Mouse (Mus musculus) c-Kit-negative CD71-positive TER-119-positive erythroid progenitor cells, embryonic 14.5 days (primary cell): ENCODE data around the gene Zfp91.
"Not testable (repeated sequence)": the region's sequence is repeated elsewhere in the genome, so short reads cannot be mapped to it uniquely, and the experiment has no call there.

Experiments used
- DNase-seq: peaks from one replicate; pipeline ENCODE4 v3.0.0-alpha.2; 2013; ENCODE audit warnings: low read depth, low spot score

Zfp91 gene

DNA sequence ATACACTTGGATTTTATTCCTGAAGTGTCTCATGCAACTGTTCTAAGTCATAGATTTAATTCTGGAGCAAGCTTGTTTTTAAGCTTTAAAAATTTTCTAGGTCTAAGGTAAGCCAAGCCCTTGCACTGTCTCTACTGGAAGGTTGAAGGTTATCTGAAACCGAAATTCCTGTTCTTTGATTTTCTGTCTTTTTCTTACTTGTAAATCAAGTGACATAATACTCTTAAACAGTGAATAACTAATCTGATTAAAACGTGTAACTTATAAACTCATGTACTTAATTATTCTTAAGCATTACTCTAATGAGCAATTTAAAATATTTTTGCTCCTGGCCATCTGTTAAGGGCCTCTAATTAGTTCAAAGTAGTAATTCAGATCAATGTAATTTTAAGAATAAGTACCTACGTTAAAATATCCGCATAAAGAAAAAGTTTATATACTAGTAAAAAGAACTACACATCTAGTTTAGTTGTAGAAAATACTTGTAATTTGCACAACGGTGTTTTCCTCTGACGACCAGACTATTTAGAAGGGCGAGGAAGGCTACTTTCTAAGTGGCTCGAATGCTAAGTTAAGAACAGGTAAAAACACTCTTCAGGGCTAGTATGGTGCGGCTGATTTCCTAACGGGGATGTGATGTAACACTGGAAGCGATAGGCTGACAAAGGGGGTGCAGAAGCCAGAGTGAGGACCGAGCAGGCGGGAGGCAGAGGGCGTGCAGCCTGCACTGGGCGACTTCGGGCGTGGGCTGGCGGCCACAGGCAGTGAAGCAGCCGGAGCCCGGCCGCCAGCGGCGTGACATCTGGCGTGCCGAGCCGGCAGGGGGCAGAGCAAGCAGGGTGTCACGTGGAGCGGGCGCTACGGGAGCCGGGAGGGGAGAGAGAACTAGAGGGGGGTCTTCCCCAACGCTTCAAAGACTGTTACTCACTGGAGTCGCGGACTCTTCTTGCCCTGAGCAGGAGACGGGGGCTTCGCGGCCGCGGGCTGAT, 1.6 kb downstream of the Zfp91 start:
- peak; percentile 75 for DNase-seq

DNA sequence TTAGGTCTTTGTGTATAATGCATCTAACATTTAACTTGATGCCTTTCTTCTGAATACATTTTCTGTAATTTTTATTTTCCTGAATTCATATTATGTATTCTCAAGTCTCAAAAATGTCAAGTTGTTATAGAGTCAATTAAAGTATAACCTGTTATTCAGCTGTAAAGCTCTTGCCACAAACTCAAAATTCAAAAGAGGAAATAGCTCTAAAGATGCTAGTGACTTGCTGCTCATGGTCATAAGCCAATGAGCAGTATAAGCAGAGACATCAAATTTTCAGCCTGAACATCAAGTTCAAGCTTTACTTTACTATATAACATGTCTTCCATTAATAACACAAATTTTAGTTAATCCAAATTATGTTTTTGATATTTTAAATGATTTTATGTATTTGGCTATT, 3.6 kb downstream of the Zfp91 start:
- no peak for DNase-seq

DNA sequence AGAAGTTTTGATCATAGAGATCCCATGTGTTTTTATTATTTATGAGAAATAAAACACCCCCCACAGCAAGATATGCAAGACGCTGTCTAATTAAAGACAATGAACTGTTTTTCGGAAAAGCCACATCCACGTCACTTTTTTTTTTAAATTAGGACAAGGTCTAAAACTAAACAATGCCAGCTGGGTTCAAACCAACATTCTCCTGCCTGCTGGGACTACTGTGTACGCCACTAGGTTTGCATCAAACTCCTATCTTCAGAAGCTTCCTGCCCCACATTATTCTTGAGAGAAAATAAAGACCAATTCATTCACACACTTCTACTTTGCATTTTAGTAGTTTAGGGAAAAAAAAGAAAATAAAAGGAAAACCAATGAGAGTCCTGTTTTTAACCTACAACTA, 8.2 kb downstream of the Zfp91 start:
- DNase-seq: no peak

DNA sequence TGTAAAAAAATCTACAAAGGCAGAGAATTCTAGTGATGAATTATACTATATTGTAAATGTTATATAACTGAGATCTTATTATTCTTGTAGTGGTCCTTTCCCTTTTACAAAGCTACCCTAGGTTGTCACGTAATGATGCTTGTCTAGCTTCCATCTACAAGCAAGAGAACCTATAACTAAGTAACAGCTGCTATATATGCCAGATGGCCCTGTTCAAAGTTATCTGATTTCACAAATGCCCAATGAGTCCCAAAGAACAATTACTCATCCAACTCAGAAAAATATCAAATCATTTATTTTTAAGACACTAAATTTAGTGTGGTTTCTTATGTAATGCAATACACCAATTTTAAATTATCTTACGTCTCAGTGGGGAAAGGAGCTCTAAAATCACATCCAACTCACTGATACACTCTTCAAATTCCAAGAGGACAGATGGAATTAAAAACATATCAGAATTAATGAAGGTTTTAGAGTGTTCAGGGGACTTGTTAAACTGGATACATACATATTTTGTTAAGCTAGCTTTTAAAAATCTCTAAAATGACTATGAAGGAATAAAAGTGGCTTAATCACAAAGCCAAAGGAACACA, 9.0 kb downstream of the Zfp91 start:
- no peak for DNase-seq

DNA sequence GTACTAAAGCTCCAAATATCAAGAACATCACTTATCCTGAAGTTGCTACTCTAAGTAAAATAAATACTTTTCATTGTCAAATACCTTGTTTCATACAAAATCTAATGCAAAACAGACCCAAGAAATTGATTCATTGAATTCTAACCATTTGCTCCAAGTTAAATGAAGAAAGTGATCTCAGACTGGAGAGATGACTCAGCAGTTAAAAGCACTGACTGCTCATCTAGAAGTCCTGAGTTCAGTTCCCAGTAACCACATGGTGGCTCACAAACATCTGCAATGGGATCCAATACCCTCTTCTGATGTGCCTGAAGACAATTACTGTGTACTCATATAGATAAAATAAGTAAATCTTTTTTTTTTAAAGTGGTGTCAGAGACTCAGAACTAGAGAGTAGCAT, 15.5 kb downstream of the Zfp91 start:
- DNase-seq: no peak

DNA sequence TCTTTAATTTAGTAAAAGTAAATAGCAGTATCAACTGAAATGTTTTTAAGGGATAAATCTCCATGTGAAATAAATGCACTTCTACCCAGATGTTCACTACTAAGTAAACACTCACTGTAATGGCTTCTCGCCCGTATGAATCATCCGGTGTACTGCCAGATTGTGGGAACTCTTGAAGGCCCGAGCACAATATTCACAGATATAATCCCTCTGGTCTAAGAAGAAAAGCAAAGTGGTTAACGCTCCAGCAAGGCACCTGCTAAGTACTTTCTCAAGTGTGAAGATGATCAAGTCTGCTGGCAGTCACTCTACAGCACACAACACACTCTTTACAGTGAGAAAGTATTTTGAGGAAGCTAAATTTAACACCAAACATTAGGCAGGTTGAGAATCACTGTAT, 25.0 kb downstream of the Zfp91 start:
- no peak for DNase-seq

DNA sequence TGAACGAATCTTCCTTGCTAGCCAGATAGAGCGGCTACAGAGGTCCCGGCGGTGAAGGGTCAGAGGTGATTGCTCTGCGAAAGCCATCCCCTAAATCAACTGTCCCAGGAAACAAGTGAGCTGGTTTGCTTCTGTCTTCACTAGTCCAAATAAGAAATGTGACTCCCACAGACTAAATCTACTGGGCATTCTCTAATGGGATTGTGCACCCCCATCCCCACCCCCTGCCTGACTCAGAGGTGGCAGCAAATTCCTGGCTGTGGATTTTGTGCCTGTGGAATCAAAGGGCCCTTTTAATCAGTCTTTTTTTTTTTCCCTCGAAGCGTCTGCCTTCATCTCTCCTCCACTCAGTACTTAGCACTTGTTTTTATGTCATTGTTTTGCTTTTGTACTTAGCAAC, 30.6 kb downstream of the Zfp91 start, which contains the start of gene Cntf:
Gene Cntf, minus strand, starts transcription at position 325 of the 400 bp plus-strand sequence.
- no peak for DNase-seq

DNA sequence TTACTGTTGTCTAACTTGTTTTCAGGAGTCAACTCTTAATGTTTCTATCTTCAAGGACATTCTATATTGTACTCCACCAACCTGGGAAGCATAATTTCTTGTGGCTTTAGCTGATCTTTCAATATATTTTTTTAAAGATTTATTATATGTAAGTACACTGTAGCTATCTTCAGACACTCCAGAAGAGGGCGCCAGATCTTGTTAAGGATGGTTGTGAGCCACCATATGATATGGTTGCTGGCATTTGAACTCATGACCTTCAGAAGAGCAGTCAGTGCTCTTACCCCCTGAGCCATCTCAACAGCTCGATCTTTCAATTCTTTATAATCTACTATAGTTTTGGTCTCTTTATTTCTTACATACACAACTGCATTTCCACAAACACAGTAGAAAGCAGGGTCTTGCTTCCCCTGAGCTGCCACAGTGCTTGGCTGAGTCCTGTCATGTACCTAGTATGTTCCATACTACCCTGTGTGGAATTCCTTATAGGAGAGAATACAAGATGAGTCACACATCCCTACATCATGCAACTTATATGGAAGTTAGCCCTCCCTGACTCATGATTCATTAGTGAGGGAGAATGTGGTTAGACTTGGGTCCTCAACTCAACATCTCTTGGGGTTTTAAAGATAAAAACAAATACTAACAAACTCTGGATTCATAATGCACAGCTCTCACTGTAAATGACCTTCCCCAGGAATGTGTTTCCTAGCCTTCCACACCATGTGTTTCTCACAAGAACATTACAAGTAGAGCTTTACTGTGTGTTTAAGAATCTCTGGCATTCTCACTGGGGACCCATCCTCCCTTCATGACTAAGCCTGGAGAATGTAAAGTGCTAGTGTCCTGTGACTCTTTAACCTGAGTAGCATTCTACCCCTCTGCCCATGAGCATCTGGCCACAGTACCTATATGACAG, 33.5 kb downstream of the Zfp91 start:
- no peak for DNase-seq

DNA sequence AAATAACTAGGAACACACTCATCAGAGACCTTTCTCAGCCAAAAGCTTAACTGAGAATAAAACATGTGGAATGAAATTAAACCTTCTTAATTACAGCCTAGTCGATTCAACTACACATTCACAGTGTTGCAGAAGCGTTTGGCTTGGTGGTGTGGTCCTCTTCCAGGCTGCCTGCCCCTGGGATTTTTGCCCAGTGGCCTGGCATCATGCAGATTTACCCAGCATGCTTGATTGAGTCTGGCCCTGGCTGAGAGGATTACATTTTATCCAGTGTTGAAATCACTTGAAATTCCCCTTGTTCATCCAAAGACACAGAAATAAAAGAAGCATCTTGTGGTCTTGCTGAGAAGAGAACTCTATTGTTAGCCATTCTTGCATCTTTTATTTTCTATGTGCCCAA, 36.3 kb downstream of the Zfp91 start:
- DNase-seq: no peak

DNA sequence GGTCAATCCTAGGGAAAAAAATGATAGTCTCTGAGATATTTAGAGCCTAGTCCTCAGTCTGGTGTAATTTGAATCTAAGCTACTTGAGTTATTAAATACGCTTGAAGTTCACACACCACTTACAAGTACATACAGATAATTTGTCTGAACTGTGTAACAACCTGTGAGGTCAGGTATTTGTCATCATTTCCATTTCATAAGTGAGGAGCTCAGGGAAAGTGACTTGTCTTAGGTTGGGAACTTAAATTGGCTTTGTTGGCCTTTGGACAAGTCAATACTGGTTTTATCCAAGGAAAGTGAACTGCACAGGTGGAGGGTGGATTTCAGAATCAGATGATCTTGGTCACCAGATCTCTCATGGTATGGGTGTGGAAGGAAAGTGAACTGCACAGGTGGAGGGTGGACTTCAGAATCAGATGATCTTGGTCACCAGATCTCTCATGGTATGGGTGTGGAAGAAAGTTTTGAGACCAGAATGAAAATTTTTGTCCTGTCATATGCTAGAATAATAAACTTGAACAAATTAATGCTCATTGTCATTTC, 36.9 kb downstream of the Zfp91 start:
- DNase-seq: no peak

DNA sequence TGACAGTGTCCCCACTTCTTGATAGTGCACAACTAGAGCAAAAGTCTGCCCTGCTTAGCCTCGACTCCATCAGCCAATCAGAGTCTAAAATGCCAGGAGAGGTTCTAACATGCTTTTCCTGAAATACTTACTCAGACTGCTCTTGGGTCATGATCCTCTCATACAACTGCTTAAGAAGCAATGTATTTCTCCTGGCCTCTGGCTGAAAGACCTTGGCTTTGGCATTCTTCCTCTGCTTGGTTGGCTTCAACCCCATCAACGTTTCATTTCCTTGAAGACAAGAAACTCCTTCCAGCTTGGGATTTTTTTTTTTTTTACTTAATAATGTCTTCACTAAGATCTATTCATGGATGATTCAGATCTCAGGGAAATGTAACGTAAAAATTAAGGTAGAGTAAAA, 39.6 kb downstream of the Zfp91 start:
- DNase-seq: no peak

DNA sequence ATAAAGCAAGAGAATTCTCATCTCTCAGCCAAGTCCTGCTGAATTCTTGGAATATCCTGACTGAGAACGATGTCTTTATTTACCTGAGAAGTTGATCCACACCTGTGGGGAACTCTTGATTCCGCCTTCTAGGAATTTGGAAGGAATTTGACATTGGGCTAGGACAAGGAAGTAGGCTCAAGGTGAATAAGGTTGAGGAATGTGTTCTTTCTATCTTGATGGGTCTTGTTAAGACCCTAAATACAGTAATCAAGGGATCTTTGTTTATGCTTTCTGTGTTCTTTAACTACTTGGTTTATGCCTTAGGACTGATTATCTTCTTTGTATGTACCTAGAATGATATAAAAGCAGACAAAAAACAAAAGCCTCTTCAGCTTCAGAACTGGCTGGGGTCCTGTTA, 64.0 kb downstream of the Zfp91 start:
- no peak for DNase-seq

DNA sequence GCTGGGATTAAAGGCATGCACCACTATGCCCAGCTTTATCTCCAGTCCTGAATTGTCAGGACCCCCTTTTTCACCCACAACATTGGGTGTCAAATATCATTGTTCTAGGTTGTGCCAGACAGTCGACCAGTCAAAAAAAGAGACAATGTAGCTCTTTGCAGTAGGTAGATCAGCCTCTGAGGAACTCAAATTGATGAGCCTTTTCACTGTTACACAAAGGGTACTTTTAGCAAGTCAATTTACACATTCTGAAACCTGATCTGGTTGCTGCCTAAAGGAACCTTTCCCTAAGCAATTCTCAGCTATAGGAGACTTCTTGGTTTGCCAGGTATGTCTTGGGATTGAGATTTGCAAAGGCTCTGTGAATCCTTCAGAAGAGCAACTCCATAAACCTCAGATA, 64.9 kb downstream of the Zfp91 start:
- no peak for DNase-seq

DNA sequence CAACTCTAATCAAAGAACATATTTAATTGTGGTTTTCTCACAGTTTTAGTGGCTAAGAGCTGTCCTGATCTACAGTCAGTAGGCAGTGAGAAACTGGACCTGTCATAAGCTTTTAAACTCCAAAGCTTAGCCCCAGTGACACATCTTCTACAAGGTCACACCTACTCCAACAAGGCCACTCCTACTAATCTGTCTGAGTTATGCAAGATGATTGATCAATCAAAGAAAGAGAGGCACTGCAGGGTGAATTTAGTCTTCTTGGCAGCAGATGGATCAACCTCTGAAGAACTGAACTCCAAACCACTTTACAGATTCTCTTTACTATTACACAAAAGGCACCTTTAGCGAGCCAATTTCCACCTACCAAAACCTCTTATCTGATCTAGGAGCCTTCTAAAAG, 70.1 kb downstream of the Zfp91 start:
- DNase-seq: no peak

DNA sequence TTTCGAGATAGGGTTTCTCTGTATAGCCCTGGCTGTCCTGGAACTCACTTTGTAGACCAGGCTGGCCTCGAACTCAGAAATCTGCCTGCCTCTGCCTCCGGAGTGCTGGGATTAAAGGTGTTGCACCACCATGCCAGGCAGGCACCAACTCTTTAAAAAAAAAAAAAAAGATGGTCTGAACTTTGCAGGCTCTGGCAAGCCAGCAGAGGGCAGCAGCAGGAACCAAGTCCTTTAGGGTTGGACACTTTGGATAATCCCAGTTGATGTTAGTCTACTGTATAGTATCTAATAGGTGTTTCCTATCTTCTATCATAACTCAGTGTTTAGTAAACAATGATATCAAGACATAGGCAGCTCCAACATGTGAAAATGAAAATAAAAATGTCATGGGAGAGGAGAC, 73.6 kb downstream of the Zfp91 start:
- no peak for DNase-seq

DNA sequence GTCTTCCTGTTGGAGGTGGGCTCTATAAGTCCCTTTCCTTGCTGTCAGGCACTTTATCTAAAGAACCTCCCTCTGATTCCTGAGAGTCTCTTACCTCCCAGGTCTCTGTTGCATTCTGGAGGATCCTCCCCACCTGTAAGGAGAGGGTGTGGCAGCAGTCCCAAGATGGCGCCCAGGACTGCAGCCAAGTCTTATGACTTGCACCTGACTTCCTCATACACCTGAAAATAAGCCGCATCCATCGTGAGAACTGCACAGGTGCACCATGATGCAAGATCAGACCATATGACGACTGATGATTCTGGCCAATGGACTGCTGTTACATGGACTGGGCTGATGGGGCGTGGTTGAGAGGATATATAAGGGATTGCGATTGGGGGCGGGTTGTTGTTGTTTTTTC, 74.3 kb downstream of the Zfp91 start:
- DNase-seq: not testable (repeated sequence)

DNA sequence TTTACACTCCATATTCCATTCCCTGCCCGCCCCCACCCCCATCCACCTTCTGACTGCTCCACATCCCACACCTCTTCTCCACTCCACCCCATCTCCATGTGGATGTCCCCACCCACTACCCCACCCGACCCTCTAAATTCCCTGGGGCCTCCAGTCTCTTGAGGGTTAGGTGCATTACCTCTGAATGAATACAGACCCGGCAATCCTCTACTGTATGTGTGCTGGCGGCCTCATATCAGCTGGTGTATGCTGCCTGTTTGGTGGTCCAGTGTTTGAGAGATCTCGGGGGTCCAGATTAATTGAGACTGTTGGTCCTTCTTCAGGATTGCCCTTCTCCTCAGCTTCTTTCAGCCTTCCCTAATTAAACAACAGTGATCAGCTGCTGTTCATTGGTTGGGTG, 75.0 kb downstream of the Zfp91 start:
- not testable (repeated sequence) for DNase-seq

DNA sequence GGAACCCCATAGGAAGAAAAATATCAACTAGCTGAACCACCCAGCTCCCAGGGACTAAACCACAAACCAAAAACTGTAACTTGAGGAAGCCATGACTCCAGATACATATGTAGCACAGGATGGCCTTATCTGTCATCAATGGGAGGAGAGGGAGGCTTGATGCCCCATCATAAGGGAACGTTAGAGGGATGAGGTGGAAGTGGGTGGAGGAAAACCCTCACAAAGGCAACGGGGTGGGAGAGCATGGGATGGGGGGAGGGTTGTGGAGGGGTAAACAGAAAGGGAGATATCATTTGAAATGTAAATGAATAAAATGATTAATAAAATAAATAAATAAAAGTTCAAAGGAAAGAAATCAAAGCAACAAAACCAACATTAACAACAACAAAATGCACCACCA, 75.5 kb downstream of the Zfp91 start:
- no peak for DNase-seq

DNA sequence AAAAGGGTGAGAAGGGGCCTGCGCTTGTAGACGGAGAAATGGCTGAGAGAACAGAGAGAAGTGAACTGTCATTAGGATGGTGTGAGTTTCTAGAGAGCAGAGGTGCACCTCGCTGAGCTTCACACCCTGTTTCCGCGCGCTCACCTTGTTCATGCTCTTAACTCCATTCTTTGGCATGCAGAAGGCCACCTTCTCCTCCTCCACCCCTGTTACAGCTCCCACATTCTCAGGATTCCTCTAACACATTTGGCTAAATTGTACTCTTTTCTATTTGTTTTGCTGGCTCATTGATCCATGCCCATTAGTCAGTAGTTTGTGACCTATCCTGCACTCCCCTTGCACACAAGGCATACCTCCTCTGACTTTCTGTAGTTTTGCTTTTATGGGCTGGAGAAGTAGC, 76.7 kb downstream of the Zfp91 start:
- DNase-seq: no peak
